Mouse (Mus musculus) thymus, postnatal 25 days (tissue): Measurements from ENCODE around the gene Sema7a.

Experiments used
- DNase-seq: peaks from one replicate; pipeline ENCODE4 v3.0.0; 2022

The Sema7a gene

DNA sequence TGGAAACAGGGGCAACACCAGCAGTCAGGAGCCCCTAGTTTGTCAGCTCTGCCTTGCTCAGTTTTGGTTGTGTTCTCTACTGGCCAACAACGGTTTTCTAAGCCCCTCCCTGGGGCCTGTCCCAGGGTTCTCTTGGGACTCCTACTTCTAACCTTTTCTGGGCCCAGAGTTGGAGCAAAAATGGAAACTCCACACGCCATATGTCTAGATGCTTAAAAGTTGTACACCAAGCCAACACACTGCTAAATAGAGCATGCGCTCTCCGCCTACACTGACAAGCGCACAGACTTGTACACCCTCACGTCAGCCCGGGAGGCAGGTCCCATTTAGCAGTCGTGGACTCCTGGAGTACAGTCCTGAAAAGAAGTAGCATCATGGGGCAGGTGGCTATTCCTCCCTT is 45.4 kb downstream of the Sema7a start:
- DNase-seq, result no peak

GRCm38 (mm10) chr9:57986293-57986692 is 46.4 kb downstream of the Sema7a start:
- DNase-seq, result peak; percentile 69

DNA sequence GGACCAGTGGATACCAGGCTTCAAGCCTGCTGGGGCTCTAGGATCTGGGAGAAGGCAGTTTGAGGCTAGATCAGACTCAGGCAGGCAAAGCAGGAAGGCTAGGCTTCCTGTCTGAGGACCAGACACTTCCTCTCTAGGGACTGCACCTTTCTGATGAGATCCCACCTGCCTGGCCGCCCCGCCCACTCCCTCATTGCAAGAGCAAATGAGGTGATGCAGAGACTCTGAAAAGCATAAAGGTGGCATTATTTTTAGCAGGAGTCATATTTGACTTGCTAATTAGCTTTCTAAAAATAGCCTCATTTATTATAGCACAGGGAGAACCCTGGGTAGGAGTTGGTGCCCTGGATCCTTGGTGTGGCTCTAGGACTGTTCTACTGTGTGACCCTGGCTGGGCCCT is 48.2 kb downstream of the Sema7a start:
- DNase-seq, result no peak

GRCm38 (mm10) chr9:57989309-57989708 is 49.4 kb downstream of the Sema7a start:
- DNase-seq, result no peak

DNA sequence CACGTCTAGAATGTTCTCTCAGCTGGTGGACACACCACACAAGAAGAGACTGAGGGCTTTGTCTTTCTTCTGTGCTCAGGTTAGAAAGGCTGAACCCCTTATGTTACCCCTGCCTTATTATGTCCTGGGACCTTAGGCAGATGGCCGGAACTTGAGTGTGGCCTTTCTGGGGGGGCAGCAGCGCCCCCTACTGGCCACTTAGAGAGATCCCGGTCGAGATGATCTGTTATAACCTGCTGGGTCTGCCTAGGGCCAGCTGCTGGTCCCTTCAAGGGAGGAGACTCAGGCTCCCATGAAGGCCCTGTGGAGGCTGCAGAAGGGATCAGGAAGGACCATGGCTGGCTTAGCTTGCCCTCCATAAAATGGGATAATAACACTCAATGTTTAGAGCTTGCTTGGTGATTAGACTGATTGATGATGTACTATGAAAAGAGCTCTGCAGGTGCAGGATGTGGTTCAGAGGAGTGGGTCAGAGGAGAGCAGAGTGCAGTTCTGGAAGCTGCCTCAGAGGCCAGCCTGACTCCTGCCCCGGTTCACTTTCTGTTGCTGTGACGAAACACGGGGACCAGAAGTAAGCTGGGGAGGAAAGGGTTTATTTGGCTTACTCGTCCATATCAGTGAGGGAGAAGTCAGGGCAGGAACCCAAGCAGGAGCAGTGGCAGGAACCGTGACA is 50.7 kb downstream of the Sema7a start:
- peak; percentile 66 for DNase-seq

DNA sequence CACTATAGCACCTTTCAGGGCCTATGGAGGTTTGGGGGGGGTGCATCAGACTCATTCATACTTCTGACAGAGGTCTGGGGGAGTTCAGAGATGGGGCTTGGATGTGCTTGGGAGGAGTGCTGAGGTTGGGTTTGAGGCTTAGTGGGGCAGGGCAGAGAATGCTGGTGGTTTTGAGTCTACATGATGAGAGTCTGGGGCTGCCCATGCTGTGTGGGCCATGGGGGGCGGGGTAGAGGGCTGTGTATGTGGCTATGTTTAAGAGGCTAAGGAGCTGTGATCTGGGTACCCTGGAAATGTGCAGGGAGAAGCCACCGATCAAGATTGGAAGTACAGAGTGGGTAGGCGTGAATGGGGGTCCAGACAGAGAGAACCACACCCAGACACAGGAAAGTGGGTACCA is 52.1 kb downstream of the Sema7a start:
- DNase-seq, result no peak

GRCm38 (mm10) chr9:57992781-57993591 is 53.1 kb downstream of the Sema7a start:
- peak; percentile 39 for DNase-seq

- DNase-seq, result peak; percentile 81
These were observed 55.4 kb downstream of the Sema7a start for GRCm38 (mm10) chr9:57995282-57995681.

DNA sequence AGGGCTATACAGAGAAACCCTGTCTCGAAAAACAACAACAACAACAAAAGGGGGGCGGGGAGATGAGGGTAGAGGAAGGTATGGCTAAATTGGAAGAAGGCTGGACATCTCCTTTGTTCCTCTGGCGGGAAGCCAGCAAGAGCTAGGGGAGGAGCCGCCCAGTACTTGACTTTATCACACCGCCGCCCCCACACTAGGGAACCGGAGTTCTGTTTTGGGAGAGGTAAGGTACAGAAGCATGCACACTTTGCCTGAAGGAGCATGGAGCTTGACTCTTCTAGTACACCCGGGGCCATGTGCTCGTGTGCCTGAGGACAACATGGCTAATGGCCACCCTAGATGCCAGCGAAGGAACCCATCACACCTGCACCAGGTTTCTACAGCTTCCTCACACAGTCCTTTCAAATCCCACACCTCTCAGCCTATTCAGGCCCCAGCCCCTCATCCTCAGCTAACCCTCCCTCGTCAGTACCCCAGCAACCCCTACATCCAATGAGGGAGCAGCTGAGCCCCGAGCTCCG is 57.7 kb downstream of the Sema7a start:
- no peak for DNase-seq

DNA sequence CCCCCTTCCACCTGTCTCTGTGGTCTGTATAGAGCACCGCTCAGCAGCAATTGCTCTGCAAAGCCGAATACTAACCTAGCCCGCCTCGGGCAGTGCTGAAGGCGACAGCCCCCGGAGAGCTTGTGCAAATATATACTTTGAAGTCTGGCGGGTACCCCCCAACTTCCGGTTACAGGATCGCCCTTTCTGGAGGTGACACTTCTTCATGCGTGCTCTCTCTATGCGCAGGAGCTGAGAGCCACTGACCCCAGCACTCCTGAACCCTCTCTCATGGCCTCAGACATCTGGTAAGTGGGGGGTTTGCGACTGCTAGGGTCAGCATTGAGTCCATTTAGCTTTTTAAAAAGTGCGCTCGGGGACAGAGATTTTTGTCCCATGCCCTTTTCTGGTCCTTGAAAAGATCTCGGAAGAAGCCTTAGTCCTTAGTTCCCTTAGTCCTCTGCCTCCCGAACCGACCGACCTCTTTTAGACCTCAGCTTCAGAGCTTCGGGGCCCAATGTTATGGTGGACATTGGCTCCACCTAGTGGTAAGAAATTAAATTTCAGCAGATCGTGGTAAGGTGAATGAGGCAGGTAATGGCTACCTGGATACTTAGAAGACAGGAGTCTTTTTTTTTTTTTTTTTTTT is 58.2 kb downstream of the Sema7a start:
- peak; percentile 90 for DNase-seq

DNA sequence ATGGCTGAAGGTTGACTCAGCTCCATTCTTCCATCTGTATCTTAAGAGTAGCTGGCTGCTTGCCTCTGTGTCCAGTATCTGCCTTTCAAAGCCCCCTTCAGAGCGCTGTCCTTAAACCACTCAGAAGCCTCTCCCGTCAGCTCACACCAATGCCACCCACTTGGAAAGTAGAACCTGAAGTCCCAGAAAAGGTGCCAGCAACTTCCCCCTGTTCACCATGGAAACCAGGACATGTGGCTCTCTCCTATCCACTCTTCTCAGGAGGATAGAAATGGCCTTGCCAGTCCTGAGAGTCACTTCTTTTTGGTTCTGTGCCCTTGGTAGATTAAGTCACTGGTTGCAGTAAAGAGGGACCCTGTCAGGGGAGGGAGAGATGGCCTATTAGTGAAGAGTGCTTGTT is 58.8 kb downstream of the Sema7a start:
- no peak for DNase-seq

GRCm38 (mm10) chr9:57999676-58000075 is 59.8 kb downstream of the Sema7a start:
- no peak for DNase-seq

- no peak for DNase-seq
These were observed 63.4 kb downstream of the Sema7a start for GRCm38 (mm10) chr9:58003272-58003671.

DNA sequence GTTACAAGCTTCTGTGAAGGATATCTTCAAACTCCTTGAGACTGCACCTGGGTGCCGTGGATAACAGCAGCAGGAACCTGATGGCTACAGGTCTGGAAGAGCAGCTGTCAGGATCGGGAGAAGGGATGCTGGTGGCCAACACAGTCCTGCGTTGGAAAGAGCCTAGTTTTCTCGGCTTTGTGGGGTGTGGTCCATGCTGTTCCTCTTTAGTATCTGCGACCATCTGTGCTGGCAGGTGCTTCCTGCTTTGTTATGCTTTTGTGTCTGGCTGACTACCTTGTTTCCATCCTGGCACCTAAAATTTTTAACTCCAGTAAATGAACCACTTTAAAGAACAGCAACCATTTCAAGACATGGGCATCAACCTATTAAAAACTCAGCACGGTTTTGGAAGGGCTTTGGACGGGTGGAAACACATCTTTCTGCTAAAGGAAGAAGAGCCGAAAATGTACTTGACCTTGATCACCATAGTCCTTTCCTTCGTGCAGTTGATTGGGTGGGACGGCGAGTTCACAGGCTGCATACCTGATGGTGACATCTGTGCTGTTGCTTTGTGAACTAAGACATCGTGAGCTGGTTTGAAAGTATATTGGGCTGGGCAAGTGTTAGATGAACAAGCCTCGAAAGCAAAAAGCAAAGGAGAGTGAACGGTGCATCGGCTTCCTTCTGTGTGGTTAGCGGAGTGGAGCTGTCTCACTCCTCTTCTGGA is 66.0 kb downstream of the Sema7a start, which contains the start of gene Cyp11a1:
Gene Cyp11a1 (plus strand): TSS at position 659 of the 709 bp plus-strand sequence.
- peak; percentile 28 for DNase-seq

DNA sequence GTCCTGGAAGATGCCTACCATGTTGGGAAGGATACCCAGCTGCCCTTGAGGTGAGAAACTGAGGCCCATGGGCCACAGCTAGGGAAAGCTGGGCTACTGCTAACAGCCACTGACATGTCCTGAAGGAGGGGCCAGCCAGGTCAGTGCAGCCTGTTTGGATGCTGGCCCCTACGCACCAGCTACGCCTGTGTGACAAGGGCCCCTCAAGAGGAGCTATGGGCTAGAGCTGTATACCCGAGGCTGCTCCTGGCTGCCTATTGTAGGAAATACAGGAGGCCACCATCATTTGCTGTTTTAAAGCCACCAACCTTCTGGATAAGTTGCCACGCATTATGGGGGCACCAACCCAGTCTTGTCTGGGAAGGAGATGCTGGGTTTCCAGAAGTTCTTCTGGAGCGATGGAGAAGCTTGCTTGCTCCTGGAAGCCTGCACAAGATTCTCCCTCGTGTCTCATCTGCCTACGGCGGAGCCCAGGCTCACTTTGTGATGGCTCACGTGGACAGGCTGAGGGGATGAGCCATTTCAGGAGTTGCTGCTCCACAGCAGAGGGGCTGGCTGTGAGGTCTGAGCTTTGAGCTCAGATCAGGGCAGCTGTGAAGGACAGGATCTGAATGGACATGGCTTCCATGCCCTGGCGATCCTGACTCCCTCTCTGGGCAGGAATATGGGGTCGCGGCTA is 68.6 kb downstream of the Sema7a start:
- no peak for DNase-seq

DNA sequence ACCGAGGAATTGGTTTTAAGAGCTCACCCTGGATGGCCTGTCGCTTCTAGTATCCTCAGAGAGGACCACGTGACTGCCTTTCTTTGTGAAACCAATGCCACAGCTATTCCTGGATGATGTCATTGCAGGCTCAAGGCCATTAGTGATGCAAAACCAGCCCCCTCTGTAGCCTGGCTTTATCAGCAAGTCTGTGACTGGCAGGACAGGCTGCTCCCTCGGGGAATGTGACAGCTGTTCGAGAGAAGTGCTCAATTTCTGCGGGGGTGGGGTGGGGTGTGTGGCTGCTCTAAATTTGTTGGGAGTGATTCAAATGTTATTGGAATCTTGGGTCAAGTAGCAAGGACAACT is 69.1 kb downstream of the Sema7a start:
- no peak for DNase-seq

DNA sequence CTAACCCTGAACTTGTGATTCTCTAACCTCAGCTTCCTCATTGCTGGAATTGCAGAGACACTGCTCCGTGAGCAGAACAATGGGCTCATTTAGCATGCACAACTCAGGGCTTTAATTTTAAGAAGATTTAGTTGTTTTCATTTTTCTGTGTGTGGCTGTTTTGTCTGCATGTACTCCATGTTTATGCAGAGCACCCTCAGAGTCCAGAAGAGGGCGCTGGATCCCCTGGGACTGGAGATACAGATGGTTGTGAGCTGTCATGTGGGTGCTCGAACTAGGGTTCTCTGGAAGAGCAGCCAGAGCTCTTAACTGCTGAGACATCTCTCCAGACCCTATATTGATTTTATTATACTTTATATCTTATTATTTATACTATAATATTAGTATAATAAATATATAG is 69.7 kb downstream of the Sema7a start:
- DNase-seq, result no peak

DNA sequence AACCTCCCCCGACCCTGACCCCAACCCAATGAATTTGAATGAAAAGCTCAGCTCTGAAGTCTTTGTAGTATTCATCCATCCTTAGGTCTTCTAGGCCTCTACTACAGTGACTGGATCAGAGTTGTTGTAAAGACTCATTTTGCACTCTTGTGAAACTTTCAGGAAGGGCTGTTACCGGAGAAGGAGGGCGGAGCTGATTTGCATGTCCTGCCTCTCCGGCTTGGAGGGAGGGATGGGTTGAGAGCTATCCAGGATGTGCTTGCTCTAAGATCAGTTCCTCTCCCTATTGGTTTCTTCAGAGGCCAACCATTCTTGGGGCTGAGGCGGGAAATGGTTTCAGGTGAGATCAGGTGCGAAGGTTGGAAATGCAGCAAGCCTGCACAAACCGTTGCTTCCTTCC is 71.1 kb downstream of the Sema7a start:
- DNase-seq, result no peak

- DNase-seq, result no peak
These were observed 71.6 kb downstream of the Sema7a start for GRCm38 (mm10) chr9:58011552-58011951.
